Mouse (Mus musculus) C2C12 (cell line): ENCODE measurements around the gene Pigc. TPM values are rescaled to one million over a fixed set of nuclear protein-coding genes. Genes with fewer than 3 reads are reported as not detected.

Experiments used
- H3K27me3 ChIP-seq: one replicate; pipeline ENCODE4 v1.6.1; 2011; ENCODE audit not compliant: control insufficient read depth, insufficient read depth, insufficient read length
- H3K36me3 ChIP-seq: one replicate; pipeline ENCODE4 v1.6.1; 2011; ENCODE audit not compliant: control insufficient read depth, insufficient read depth
- H3K4me3 ChIP-seq: one replicate; pipeline ENCODE4 v1.5.1; 2011; ENCODE audit warnings: mild to moderate bottlenecking, control low read depth; ENCODE audit not compliant: poor library complexity, insufficient read depth, severe bottlenecking
- H3K79me2 ChIP-seq: one replicate; pipeline ENCODE4 v1.6.1; 2011; ENCODE audit not compliant: control insufficient read depth, insufficient read depth
- H3K79me3 ChIP-seq: one replicate; pipeline ENCODE4 v1.6.1; 2011; ENCODE audit warnings: low read depth, control low read depth
- H3ac ChIP-seq: one replicate; pipeline ENCODE3; 2011; ENCODE audit warnings: low read depth; ENCODE audit not compliant: control insufficient read depth, insufficient read length
- CEBPB ChIP-seq: IDR thresholded peaks from one replicate; pipeline ENCODE4 v1.6.1; 2011; ENCODE audit warnings: low read depth, mild to moderate bottlenecking, control low read depth, moderate library complexity
- CTCF ChIP-seq: IDR thresholded peaks from one replicate; pipeline ENCODE4 v1.5.1; 2011; ENCODE audit not compliant: control insufficient read depth, insufficient read depth, insufficient read length
- FOSL1 ChIP-seq: IDR thresholded peaks from one replicate; pipeline ENCODE4 v1.8.0; 2011; ENCODE audit warnings: mild to moderate bottlenecking, low read length; ENCODE audit not compliant: poor library complexity, insufficient read depth, severe bottlenecking
- MAX ChIP-seq: IDR thresholded peaks from one replicate; pipeline ENCODE4 v1.6.1; 2011; ENCODE audit warnings: mild to moderate bottlenecking, control low read depth
- MYOD1 ChIP-seq: IDR thresholded peaks from one replicate; pipeline ENCODE4 v1.6.1; 2011; ENCODE audit warnings: low read depth; ENCODE audit not compliant: control insufficient read depth, insufficient read length
- MYOG ChIP-seq: IDR thresholded peaks from one replicate; pipeline ENCODE4 v1.6.1; 2011; ENCODE audit not compliant: control insufficient read depth, insufficient read length; ENCODE audit errors: extremely low read depth
- USF1 ChIP-seq: IDR thresholded peaks from one replicate; pipeline ENCODE4 v1.6.1; 2011; ENCODE audit warnings: low read depth, mild to moderate bottlenecking, control low read depth, moderate library complexity
- polyA plus RNA-seq: library from polyadenylated mRNA; unstranded; fragments of >200 nt; fragmentation: generic; extraction: Trizol; gene quantifications from one replicate; pipeline ENCODE4 v1.2.1, GENCODE M21; 2012; ENCODE audit warnings: missing spikeins

The Pigc gene
- polyA plus RNA-seq, 1 experiment: 9.2 TPM

- Histone ChIP-seq H3ac (no peak overlapping the region), H3K79me3 (no peaks in the 10 kb centered on the region), H3K4me3 (no peak overlapping the region), H3K36me3 (no peaks in the 10 kb centered on the region), H3K79me2 (no peaks in the 10 kb centered on the region), H3K27me3 (peaks cover 4% of the 10 kb centered on the region)
- no peak for TF ChIP-seq MYOG
- no peak for TF ChIP-seq CEBPB
- TF ChIP-seq MYOD1: no peak
- no peak for TF ChIP-seq FOSL1
- no peak for TF ChIP-seq MAX
- TF ChIP-seq USF1: no peak
- TF ChIP-seq CTCF: no peak
Measured at GRCm38 (mm10) chr1:161951009-161951779, 17.8 kb upstream of the Pigc start.

DNA sequence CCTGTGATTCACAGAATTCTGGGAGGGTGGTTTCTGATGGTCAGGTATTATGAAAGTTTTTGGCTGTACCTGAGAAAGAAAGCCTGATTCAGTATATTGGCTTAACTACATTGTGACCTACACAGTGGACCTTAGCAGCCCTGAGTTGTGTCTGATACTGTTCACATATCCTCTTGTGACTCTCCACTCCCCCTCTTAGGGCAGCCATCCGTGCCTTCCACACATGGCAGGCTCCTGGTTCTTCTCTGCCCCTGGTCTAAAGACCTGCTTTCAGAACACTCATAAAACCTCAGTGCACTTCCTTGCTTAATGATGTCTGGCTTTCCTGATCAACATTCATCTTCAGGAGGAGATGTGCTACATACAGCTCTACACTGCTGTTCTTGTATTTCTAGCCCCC is 16.4 kb upstream of the Pigc start:
- H3K79me2 ChIP-seq: no peaks in the 10 kb centered on the region
- H3K36me3 ChIP-seq: no peaks in the 10 kb centered on the region
- H3ac ChIP-seq: no peak overlapping the region
- no peak for TF ChIP-seq FOSL1
- TF ChIP-seq CTCF: no peak
- TF ChIP-seq CEBPB: no peak
- TF ChIP-seq MYOG: no peak
- H3K4me3 ChIP-seq: no peak overlapping the region
- peaks cover 9% of the 10 kb centered on the region for H3K27me3 ChIP-seq
- no peaks in the 10 kb centered on the region for H3K79me3 ChIP-seq

GRCm38 (mm10) chr1:161955846-161956245 is 13.1 kb upstream of the Pigc start:
- TF ChIP-seq CTCF (no peak), MYOD1 (no peak), MAX (no peak), FOSL1 (no peak), USF1 (no peak), MYOG (no peak), CEBPB (no peak)
- no peak overlapping the region for H3K4me3 ChIP-seq
- H3K79me2 ChIP-seq: no peaks in the 10 kb centered on the region
- no peak overlapping the region for H3ac ChIP-seq
- H3K36me3 ChIP-seq: no peaks in the 10 kb centered on the region
- H3K79me3 ChIP-seq: no peaks in the 10 kb centered on the region
- peaks cover 22% of the 10 kb centered on the region for H3K27me3 ChIP-seq

GRCm38 (mm10) chr1:161957964-161958950 is 10.7 kb upstream of the Pigc start:
- H3K4me3 ChIP-seq: no peak overlapping the region
- TF ChIP-seq MAX (no peak), USF1 (no peak), CTCF (no peak), CEBPB (no peak), FOSL1 (no peak)
- no peaks in the 10 kb centered on the region for H3K79me2 ChIP-seq

GRCm38 (mm10) chr1:161962465-161963377 is 6.3 kb upstream of the Pigc start:
- no peaks in the 10 kb centered on the region for H3K36me3 ChIP-seq
- TF ChIP-seq CEBPB (no peak), MYOG (no peak), CTCF (no peak), USF1 (no peak), MAX (no peak), MYOD1 (no peak), FOSL1 (no peak)
- no peaks in the 10 kb centered on the region for H3K79me2 ChIP-seq
- H3ac ChIP-seq: no peak overlapping the region
- no peak overlapping the region for H3K4me3 ChIP-seq
- no peaks in the 10 kb centered on the region for H3K79me3 ChIP-seq
- H3K27me3 ChIP-seq: peaks cover 28% of the 10 kb centered on the region

More at GRCm38 (mm10) chr1:161957964-161958950, 10.7 kb upstream of the Pigc start:
- Histone ChIP-seq H3K27me3 (peaks cover 22% of the 10 kb centered on the region), H3K36me3 (no peaks in the 10 kb centered on the region), H3ac (no peak overlapping the region), H3K79me3 (no peaks in the 10 kb centered on the region)
